Mouse (Mus musculus) kidney, adult 2 months (tissue): ENCODE data around the gene Plbd2. TPM values are rescaled to one million over a fixed set of nuclear protein-coding genes. Genes with fewer than 3 reads are reported as not detected.

ENCODE experiments used
- DNase-seq: peaks from one replicate; pipeline ENCODE4 v3.0.0; 2021
- H3K27ac ChIP-seq: fragments of 200-500 bp; 2 replicates; pipeline ENCODE4 v1.5.1; 2012; ENCODE audit warnings: low read depth, low read length, control low read depth, inconsistent platforms; ENCODE audit not compliant: insufficient read depth
- H3K27me3 ChIP-seq: fragments of 200-500 bp; replicated peaks from 2 replicates; pipeline ENCODE4 v1.6.1; 2012; ENCODE audit warnings: mild to moderate bottlenecking, moderate library complexity, low read length, inconsistent platforms; ENCODE audit not compliant: control insufficient read depth, insufficient read depth
- H3K36me3 ChIP-seq: fragments of 200-500 bp; 2 replicates; pipeline ENCODE4 v1.6.1; 2012; ENCODE audit warnings: mild to moderate bottlenecking, moderate library complexity, low read length, inconsistent platforms; ENCODE audit not compliant: control insufficient read depth, insufficient read depth
- H3K4me1 ChIP-seq: fragments of 200-500 bp; 2 replicates; pipeline ENCODE4 v1.6.1; 2011; ENCODE audit warnings: low read length; ENCODE audit not compliant: control insufficient read depth, insufficient read depth
- H3K4me3 ChIP-seq: fragments of 200-500 bp; 2 replicates; pipeline ENCODE4 v1.5.1; 2011; ENCODE audit warnings: mild to moderate bottlenecking, low read depth, low read length, control low read depth; ENCODE audit not compliant: insufficient read depth
- CTCF ChIP-seq: fragments of 200-500 bp; conservative IDR thresholded peaks from 2 replicates; pipeline ENCODE4 v1.5.1; 2011; ENCODE audit warnings: low read depth, mild to moderate bottlenecking, control low read depth, low read length, moderate library complexity, mixed read lengths; ENCODE audit not compliant: insufficient read depth, insufficient read length
- POLR2A ChIP-seq: fragments of 200-500 bp; IDR thresholded peaks from one replicate; pipeline ENCODE4 v1.6.1; 2011; ENCODE audit warnings: low read depth, low read length, control low read depth
- WGBS: fragments of 180-500 bp; shearing (Covaris S2); methylation state at CpG from one replicate; pipeline ENCODE4 v1.1.7; 2018; 5-methylcytosine and 5-hydroxymethylcytosine counted together
- polyA plus RNA-seq: library from polyadenylated mRNA; depleted of rRNA; stranded (reverse); fragments of >200 nt; gene quantifications from 2 replicates; pipeline ENCODE4 v1.2.3, GENCODE M21; 2012; rRNA removed

The Plbd2 gene
- polyA plus RNA-seq, result 48.1 and 49.3 TPM in 2 replicates

GRCm38 (mm10) chr5:120503144-120503795 is at the start of gene Plbd2:
Plbd2 (minus strand) TSS chr5:120503625.
- Histone ChIP-seq H3K36me3 (no peaks in the 10 kb centered on the region), H3K27ac (peak within 1 kb of the TSS; percentile 33; the same call in 1 of the 2 replicates), H3K27me3 (no peaks in the 10 kb centered on the region), H3K4me1 (peaks cover 10% of the 10 kb centered on the region), H3K4me3 (peak within 1 kb of the TSS; percentile 90)
- 1% methylated on average over 54 of the region's 55 CpGs for WGBS
- no peak for TF ChIP-seq POLR2A
- no peak for TF ChIP-seq CTCF
- DNase-seq, result peak; percentile 89

- TF ChIP-seq CTCF (no peak), POLR2A (no peak)
- WGBS, result 98% methylated on average over 5 of the region's 5 CpGs
- no peaks in the 10 kb centered on the region; the same call in 1 of the 2 replicates for H3K4me1 ChIP-seq
- H3K36me3 ChIP-seq, result peaks cover 2% of the 10 kb centered on the region
- H3K27ac ChIP-seq, result no peak overlapping the region
- no peak overlapping the region for H3K4me3 ChIP-seq
- DNase-seq, result no peak
- H3K27me3 ChIP-seq, result no peaks in the 10 kb centered on the region
Observed at GRCm38 (mm10) chr5:120550673-120551072, 47.2 kb upstream of the Plbd2 start.

- TF ChIP-seq CTCF, result no peak
- no peak for TF ChIP-seq POLR2A
- DNase-seq, result peak; percentile 79
- no peak overlapping the region for H3K4me3 ChIP-seq
- H3K27me3 ChIP-seq, result no peaks in the 10 kb centered on the region
- peaks cover 2% of the 10 kb centered on the region for H3K36me3 ChIP-seq
- 48% methylated on average over 5 of the region's 5 CpGs for WGBS
- no peaks in the 10 kb centered on the region; the same call in 1 of the 2 replicates for H3K4me1 ChIP-seq
- no peak overlapping the region for H3K27ac ChIP-seq
Observed at GRCm38 (mm10) chr5:120550137-120550536, 46.7 kb upstream of the Plbd2 start.

GRCm38 (mm10) chr5:120548236-120548850 is 44.9 kb upstream of the Plbd2 start:
- H3K27ac ChIP-seq, result no peak overlapping the region
- no peak for DNase-seq
- WGBS, result 62% methylated on average over 11 of the region's 11 CpGs
- no peaks in the 10 kb centered on the region; the same call in 1 of the 2 replicates for H3K4me1 ChIP-seq
- H3K27me3 ChIP-seq, result no peaks in the 10 kb centered on the region
- no peak for TF ChIP-seq POLR2A
- no peak for TF ChIP-seq CTCF
- peaks cover 2% of the 10 kb centered on the region for H3K36me3 ChIP-seq
- H3K4me3 ChIP-seq, result no peak overlapping the region

- Histone ChIP-seq H3K36me3 (peaks cover 5% of the 10 kb centered on the region), H3K4me1 (no peaks in the 10 kb centered on the region), H3K27me3 (no peaks in the 10 kb centered on the region), H3K27ac (no peak overlapping the region), H3K4me3 (no peak overlapping the region)
- 70% methylated on average over 5 of the region's 5 CpGs for WGBS
- DNase-seq, result no peak
- no peak for TF ChIP-seq POLR2A
- TF ChIP-seq CTCF, result no peak
Observed at GRCm38 (mm10) chr5:120536632-120537031, 33.2 kb upstream of the Plbd2 start.

GRCm38 (mm10) chr5:120536046-120536445 is 32.6 kb upstream of the Plbd2 start:
- Histone ChIP-seq H3K4me1 (no peaks in the 10 kb centered on the region), H3K4me3 (no peak overlapping the region), H3K27me3 (no peaks in the 10 kb centered on the region), H3K36me3 (peaks cover 4% of the 10 kb centered on the region), H3K27ac (no peak overlapping the region)
- DNase-seq, result peak; percentile 43
- WGBS, result 69% methylated on average over 13 of the region's 13 CpGs
- TF ChIP-seq POLR2A (no peak), CTCF (no peak)

GRCm38 (mm10) chr5:120534686-120535075 is 31.3 kb upstream of the Plbd2 start:
- Histone ChIP-seq H3K36me3 (peaks cover 3% of the 10 kb centered on the region), H3K4me3 (no peak overlapping the region), H3K27ac (no peak overlapping the region), H3K27me3 (no peaks in the 10 kb centered on the region), H3K4me1 (no peaks in the 10 kb centered on the region)
- DNase-seq, result no peak
- 58% methylated on average over 2 of the region's 2 CpGs for WGBS
- TF ChIP-seq POLR2A (no peak), CTCF (no peak)
